Mouse (Mus musculus) monocyte, adult 2 months (primary cell): Measurements from ENCODE around the gene Gm17175.
"Not testable (repeated sequence)": the region's sequence is repeated elsewhere in the genome, so short reads cannot be mapped to it uniquely, and the experiment has no call there.

Source experiments
- DNase-seq, 2 experiments: peaks; one replicate each; pipeline ENCODE4 v3.0.0; 2022; ENCODE audit warnings: low spot score in 2 of 2, low read depth in 1 of 2

Gm17175 gene

DNA sequence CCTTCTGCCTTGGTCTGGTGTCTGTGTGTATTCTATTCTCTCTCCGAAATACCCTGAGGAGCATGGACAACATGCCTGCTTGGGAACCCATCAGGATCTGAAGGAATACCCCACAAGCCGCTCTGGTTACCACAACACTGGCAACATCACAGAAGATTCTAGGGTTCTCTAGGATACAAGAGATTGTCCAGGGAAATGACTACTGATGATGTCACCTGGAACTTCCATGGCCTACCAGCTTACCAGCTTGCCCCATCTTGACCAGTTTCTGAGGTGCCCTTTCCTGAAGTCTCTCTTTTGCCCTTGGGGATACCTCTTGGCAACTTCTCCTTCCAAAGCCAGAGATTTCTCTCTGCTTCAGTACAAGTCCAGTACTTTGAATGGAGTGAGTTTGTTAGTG is at the start of gene Gm17175:
Gene Gm17175, minus strand, starts transcription at position 101 of the 400 bp plus-strand sequence.
- not testable (repeated sequence) for DNase-seq

DNA sequence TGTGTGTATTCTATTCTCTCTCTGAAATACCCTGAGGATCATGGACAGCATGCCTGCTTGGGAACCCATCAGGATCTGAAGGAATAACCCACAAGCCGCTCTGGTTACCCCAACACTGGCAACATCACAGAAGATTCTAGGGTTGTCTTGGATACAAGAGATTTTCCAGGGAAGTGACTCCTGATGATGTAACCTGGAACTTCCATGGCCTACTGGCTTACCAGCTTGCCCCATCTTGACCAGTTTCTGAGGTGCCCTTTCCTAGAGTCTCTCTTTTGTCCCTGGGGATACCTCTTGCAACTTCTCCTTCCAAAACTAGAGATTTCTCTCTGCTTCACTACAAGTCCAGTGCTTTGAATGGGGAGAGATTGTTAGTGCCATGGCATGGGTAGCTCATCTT is 37.3 kb upstream of the Gm17175 start, which contains the start of gene Gm17078:
Gene Gm17078, minus strand, starts transcription at position 101 of the 400 bp plus-strand sequence.
- no peak for DNase-seq

DNA sequence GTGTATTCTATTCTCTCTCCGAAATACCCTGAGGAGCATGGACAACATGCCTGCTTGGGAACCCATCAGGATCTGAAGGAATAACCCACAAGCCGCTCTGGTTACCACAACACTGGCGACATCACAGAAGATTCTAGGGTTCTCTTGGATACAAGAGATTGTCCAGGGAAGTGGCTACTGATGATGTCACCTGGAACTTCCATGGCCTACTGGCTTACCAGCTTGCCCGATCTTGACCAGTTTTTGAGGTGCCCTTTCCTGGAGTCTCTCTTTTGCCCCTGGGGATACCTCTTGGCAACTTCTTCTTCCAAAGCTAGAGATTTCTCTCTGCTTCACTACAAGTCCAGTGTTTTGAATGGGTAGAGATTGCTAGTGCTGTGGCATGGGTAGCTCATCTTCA is 18.2 kb upstream of the Gm17175 start, which contains the start of gene Gm17174:
Gene Gm17174, minus strand, starts transcription at position 101 of the 400 bp plus-strand sequence.
- not testable (repeated sequence) for DNase-seq

DNA sequence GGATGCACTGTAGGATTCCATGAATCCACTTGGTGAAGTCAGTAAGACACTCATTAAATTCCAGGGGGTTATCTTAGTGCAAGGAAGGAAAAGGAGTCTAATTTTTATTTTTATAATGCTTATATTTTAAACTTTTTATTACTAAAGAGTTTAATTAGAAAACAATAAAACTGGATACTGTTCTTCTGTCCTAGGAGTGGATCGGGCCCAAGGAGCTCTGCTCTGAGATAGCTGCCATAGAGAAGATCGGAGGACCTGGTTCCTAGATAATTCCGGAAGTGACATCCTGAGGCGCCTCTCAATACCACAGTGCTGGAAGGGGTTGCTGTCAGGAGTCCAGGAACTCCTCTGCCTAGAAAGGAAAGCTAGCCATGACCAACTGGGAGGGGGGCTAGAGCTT is 21.4 kb downstream of the Gm17175 start, which contains the start of gene Gm5622:
Gene Gm5622, plus strand, starts transcription at position 301 of the 400 bp plus-strand sequence.
- no peak for DNase-seq
